Mouse (Mus musculus) spleen, postnatal 14 days (tissue): Measurements from ENCODE around the gene Fcrl5.
"Not testable (repeated sequence)": the region's sequence is repeated elsewhere in the genome, so short reads cannot be mapped to it uniquely, and the experiment has no call there.

ENCODE experiments used
- DNase-seq, 2 experiments: peaks; one replicate each; pipeline ENCODE4 v3.0.0; 2021 to 2022; ENCODE audit warnings: low spot score in 2 of 2

Gene Fcrl5

GRCm38 (mm10) chr3:87435479-87435878, at the start of gene Fcrl5:
Gene Fcrl5 (plus strand): TSS chr3:87435773.
- DNase-seq: no peak

- no peak for DNase-seq
Observed at GRCm38 (mm10) chr3:87390935-87391334, 44.6 kb upstream of the Fcrl5 start.

GRCm38 (mm10) chr3:87398809-87399208, 36.8 kb upstream of the Fcrl5 start:
- no peak for DNase-seq

- DNase-seq: no peak
Observed at GRCm38 (mm10) chr3:87399906-87400305, 35.7 kb upstream of the Fcrl5 start.

GRCm38 (mm10) chr3:87401321-87401720, 34.3 kb upstream of the Fcrl5 start:
- DNase-seq: peak in 1 of 2 experiments; percentile 28

GRCm38 (mm10) chr3:87408171-87408570, 27.4 kb upstream of the Fcrl5 start:
- peak; percentile 34 to 52 for DNase-seq

GRCm38 (mm10) chr3:87409196-87409935, 26.2 kb upstream of the Fcrl5 start:
- DNase-seq: no peak

- no peak for DNase-seq
Observed at GRCm38 (mm10) chr3:87410605-87411004, 25.0 kb upstream of the Fcrl5 start.

- peak; percentile 21 to 44 for DNase-seq
Observed at GRCm38 (mm10) chr3:87411150-87411549, 24.4 kb upstream of the Fcrl5 start.

GRCm38 (mm10) chr3:87420645-87421044, 14.9 kb upstream of the Fcrl5 start:
- no peak for DNase-seq

GRCm38 (mm10) chr3:87422386-87422910, 13.1 kb upstream of the Fcrl5 start:
- DNase-seq: no peak

- no peak for DNase-seq
Observed at GRCm38 (mm10) chr3:87440586-87440985, 5.0 kb downstream of the Fcrl5 start.

GRCm38 (mm10) chr3:87443968-87444367, 8.4 kb downstream of the Fcrl5 start:
- DNase-seq: no peak

- DNase-seq: no peak
Observed at GRCm38 (mm10) chr3:87465454-87465853, 29.9 kb downstream of the Fcrl5 start.

GRCm38 (mm10) chr3:87467011-87467410, 31.4 kb downstream of the Fcrl5 start:
- no peak for DNase-seq

GRCm38 (mm10) chr3:87467416-87467815, 31.8 kb downstream of the Fcrl5 start:
- DNase-seq: no peak

GRCm38 (mm10) chr3:87477948-87478347, 42.4 kb downstream of the Fcrl5 start:
- DNase-seq: not testable (repeated sequence)

- not testable (repeated sequence) for DNase-seq
Observed at GRCm38 (mm10) chr3:87478596-87478995, 43.0 kb downstream of the Fcrl5 start.

- not testable (repeated sequence) for DNase-seq
Observed at GRCm38 (mm10) chr3:87479230-87479629, 43.7 kb downstream of the Fcrl5 start.

GRCm38 (mm10) chr3:87487392-87487791, 51.8 kb downstream of the Fcrl5 start:
- DNase-seq: no peak

- no peak for DNase-seq
Observed at GRCm38 (mm10) chr3:87487911-87488310, 52.3 kb downstream of the Fcrl5 start.

- DNase-seq: no peak
Observed at GRCm38 (mm10) chr3:87498266-87498665, 62.7 kb downstream of the Fcrl5 start.

- DNase-seq: peak in 1 of 2 experiments; percentile 63
Observed at GRCm38 (mm10) chr3:87499072-87499471, 63.5 kb downstream of the Fcrl5 start.
